Mouse (Mus musculus): Measurements from ENCODE around the gene Adamts9.

DNA sequence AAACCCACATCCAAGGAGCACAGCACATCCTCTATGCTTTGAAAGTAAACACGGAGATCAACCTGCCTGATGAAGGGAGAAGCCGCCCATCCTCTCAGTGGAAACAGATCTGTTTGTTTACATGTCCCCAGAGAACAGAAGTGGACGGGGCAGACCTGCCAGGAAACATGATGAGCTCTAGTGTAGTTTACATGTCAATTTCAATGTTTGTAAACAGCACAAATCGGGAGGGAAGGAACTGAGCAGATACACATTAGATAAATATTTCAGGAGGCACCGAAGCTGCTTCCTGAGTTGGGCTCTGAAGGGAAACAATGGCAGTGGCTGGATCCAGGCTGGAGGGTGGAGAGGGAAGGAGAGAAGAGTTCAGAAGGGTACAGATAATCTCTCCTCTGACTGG lies 187.5 kb downstream of the Adamts9 start:
- TF ChIP-seq CTCF (IDR thresholded peaks at IDR 0.05; ENCODE audit: low read depth, low read length) (no peak), GATA2 (IDR thresholded peaks at IDR 0.05; ENCODE audit: borderline replicate concordance, low read depth, low read length) (no peak), TAL1 (conservative IDR thresholded peaks at IDR 0.05; ENCODE audit: low read depth, low read length) (no peak), GATA1 (IDR thresholded peaks at IDR 0.05; ENCODE audit: borderline replicate concordance, low read length) (no peak)
